Mouse (Mus musculus): ENCODE results near the gene Adamts16.

Gene Adamts16

DNA sequence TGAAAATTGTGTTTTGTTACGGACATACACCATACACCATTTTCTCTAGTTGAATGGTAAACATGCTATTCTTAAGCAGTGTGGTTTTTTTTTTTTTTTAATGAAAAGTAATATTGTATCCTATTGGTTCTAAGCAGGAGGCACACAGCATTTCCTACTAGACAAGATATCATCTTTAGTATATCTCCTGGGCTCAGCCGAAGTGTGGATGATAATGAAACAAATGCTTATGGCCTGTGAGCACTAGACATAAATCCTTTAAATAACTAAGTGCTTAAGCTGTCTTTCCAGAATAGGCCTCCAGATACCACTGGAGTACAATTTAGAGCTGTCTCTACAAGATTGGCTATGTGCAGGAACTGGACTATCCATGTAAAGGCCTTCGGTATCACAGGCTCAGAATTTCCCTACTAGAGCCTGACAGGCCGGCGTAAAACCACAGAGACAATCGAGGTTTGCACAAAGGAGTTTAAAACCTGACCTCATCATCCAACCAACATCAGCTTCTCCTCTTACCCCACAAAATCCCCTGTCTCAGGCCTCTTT, 8.9 kb downstream of the Adamts16 start:
- no peak for DNase-seq (ENCODE audit: low read depth, low spot score)

- DNase-seq (ENCODE audit: low read depth, low spot score) = no peak
These were observed 10.6 kb downstream of the Adamts16 start for GRCm38 (mm10) chr13:70831041-70831440.

DNA sequence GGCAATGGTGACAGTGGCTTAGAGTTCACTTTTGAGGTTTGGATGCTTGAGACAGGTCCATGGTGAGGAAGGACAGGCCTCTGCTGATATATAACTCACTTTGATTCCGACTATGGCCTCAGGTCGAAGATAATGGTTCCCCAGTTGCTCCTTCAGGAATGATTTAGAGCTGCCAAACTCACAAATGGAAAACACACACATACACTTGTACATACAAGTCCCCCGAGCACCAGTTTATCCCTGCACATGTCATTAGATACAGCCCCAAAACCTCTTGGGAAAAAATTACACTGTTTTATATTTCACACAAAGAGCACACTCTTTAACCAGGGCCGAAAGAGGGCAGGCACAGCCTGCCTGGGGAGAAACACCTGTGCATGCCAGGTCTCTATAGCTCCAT, 14.1 kb downstream of the Adamts16 start:
- no peak for DNase-seq (ENCODE audit: low read depth, low spot score)

- DNase-seq (ENCODE audit: low read depth, low spot score) = no peak
These were observed 16.3 kb downstream of the Adamts16 start for GRCm38 (mm10) chr13:70825265-70825664.

GRCm38 (mm10) chr13:70823757-70824156, 17.9 kb downstream of the Adamts16 start:
- DNase-seq (ENCODE audit: low read depth, low spot score) = no peak

- no peak for DNase-seq (ENCODE audit: low read depth, low spot score)
These were observed 22.6 kb downstream of the Adamts16 start for GRCm38 (mm10) chr13:70818982-70819381.

DNA sequence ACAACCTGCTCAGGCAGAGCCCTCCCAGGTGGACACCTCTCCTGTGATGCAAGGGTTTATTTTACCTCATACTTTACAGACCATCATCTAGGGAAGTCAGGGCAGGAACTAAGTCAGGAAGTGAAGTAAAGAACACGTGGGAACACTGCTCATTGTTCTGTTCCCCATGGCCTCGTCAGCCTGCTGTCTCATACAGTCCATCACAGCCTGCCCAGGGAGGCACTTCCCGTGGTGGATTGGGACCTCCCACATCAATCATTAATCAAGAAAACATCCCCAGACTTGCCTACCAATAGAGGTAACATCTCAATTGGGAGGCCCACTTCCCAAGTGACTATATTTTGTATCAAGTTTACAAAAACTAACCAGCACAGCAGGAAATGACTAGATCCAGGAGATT, 27.2 kb downstream of the Adamts16 start:
- no peak for DNase-seq (ENCODE audit: low read depth, low spot score)

DNA sequence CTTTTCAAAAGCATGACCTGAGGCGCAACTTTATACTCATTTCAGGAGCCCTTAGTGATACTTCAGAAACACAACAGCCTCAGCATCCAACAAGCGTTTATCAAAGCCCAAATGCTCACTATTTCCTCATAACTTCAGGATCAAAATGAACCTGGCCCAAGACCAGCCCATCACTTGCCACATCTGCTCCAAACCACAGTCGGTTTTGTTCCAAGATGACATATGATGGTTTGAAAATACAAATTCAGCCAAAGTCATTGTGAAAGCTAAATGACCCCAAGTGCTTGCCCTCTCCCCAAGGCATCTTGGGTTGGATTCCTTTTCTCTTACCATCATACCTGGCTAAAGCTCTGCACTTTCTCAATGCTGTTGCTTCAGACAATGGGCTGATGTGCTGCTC, 36.1 kb downstream of the Adamts16 start:
- no peak for DNase-seq (ENCODE audit: low read depth, low spot score)

- DNase-seq (ENCODE audit: low read depth, low spot score) = no peak
These were observed 38.8 kb downstream of the Adamts16 start for GRCm38 (mm10) chr13:70802849-70803248.

DNA sequence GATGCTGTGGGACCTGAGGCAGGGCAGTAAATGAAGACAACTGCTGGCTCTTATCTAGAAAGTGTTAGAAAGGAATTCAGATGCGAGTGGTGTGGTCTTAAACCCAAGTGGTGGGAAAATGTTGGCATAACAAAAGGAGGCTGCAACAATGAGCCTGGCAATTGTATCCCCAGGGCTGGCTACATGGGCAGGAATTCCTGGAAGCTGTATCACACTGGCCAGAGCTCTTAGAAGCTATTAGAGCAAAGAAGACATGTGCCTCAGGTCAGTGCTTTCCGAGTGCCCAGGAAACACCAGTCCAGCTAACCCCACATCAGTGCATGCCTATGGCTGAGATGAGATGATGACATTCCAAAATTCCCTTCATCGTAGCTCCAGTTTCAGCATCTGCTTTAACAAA, 42.3 kb downstream of the Adamts16 start:
- no peak for DNase-seq (ENCODE audit: low read depth, low spot score)

GRCm38 (mm10) chr13:70798396-70798795, 43.2 kb downstream of the Adamts16 start:
- DNase-seq (ENCODE audit: low read depth, low spot score) = no peak

GRCm38 (mm10) chr13:70794074-70794572, 47.5 kb downstream of the Adamts16 start:
- no peak for DNase-seq (ENCODE audit: low read depth, low spot score)

- no peak for DNase-seq (ENCODE audit: low read depth, low spot score)
These were observed 48.0 kb downstream of the Adamts16 start for GRCm38 (mm10) chr13:70793660-70794059.

GRCm38 (mm10) chr13:70792950-70793349, 48.7 kb downstream of the Adamts16 start:
- no peak for DNase-seq (ENCODE audit: low read depth, low spot score)

GRCm38 (mm10) chr13:70789806-70790205, 51.8 kb downstream of the Adamts16 start:
- DNase-seq (ENCODE audit: low read depth, low spot score) = no peak

DNA sequence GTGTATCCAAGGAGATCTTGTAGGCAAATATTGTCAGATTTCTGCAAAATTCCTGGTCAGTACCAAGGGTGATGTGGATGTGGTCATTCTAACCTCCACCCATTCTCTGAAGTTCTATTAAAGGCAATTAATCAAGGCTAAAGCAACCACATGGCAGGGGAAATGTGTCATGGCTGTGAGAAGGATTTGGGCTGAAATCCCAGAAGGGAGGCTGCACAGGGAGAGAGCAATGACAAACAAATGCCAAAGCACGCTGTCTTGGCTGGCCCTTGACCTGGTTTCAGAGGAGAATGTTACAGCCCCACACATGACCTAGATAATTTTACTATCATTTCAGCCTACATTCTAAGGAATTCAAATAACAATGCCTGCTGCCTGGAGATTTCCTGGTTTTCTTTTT, 52.6 kb downstream of the Adamts16 start:
- no peak for DNase-seq (ENCODE audit: low read depth, low spot score)

- no peak for DNase-seq (ENCODE audit: low read depth, low spot score)
These were observed 56.5 kb downstream of the Adamts16 start for GRCm38 (mm10) chr13:70785078-70785477.

GRCm38 (mm10) chr13:70784126-70784525, 57.5 kb downstream of the Adamts16 start:
- DNase-seq (ENCODE audit: low read depth, low spot score) = no peak

DNA sequence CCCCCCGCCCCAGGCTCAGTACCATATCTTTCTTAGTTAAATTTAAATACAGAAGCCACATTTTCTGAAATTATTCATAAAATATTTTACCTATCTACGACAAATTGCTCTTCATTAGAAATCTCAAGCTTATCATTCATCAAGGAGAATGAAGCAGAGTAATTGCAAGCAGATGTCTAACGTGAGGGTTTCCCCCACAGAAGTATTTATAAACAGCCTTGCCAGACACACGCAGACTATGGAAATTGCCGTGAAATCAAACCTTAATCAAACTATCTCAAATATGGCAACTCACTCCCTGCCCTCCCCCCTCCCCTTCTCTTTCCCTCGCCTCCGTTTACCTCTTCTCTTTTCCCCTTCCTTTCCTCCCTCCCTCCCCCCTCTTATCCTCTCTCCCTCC, 61.8 kb downstream of the Adamts16 start:
- DNase-seq (ENCODE audit: low read depth, low spot score) = no peak

- no peak for DNase-seq (ENCODE audit: low read depth, low spot score)
These were observed 62.6 kb downstream of the Adamts16 start for GRCm38 (mm10) chr13:70778872-70779554.

DNA sequence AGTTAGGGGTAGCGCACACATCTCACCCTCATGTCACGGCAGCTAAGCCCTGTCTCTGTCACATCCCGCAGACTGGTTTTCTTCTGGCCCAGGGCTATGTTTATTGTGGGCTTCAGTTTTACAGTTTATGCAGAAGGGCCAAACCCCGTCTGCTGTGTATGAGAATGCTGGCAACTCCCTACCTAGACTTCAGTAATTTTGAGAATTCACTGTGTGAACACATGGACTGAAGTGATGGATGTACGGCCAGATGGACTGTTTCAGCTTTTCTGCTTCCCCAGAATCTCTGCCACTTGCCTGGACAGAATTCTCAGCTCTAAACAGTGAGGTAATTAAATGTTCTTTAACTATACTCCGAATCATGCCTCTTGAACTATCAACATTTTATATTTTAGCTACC, 70.5 kb downstream of the Adamts16 start:
- no peak for DNase-seq (ENCODE audit: low read depth, low spot score)

DNA sequence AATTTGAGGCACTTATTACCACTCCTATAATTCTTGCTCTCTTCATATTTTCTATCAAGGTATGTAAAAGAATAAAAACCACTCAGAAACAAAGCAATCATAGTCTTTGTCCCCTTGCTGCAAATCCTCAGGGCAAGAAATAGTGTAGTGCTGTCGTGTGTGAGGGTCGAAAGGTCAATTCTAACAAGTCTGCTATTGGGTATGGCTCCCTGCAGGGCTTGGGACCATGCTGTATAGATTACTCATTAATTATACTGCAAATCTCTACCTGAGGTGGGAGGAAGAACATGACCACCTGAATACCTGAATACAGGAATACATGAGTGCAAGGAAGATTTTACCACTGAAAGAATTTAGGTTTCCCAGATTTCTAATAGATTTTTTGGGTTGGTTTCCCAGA, 72.5 kb downstream of the Adamts16 start:
- DNase-seq (ENCODE audit: low read depth, low spot score) = no peak

DNA sequence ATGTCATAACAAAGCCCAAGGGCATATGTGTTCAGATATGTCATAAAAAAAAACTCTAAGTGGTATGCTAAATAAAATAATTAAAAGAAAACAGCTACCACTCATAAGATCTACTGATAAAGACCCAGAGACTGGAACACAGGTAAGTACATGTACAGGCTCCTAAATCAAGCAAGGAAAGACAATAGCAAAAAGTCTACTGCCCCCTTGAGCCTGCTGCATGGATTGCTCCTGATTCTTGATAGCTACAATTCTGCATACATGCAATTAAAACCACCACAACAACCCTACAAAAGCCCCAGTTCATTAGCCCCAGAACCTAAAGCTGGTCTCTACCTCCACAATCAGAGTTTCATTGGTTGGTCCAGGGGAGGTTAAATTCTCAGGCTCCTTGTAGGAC, 74.1 kb downstream of the Adamts16 start:
- DNase-seq (ENCODE audit: low read depth, low spot score) = no peak

GRCm38 (mm10) chr13:70764682-70765081, 76.9 kb downstream of the Adamts16 start:
- no peak for DNase-seq (ENCODE audit: low read depth, low spot score)

Data from WW6 (cell line).